Mouse (Mus musculus) liver, embryonic 14.5 days (tissue): Measurements from ENCODE around the gene Pced1b.

Source experiments
- CTCF ChIP-seq: IDR thresholded peaks from 2 replicates; pipeline ENCODE4 v1.5.1; 2016; ENCODE audit warnings: antibody characterized with exemption, low read depth, control low read depth
- EP300 ChIP-seq: IDR thresholded peaks from 2 replicates; pipeline ENCODE4 v1.6.1; 2016; ENCODE audit warnings: antibody characterized with exemption, low read depth

GRCm38 (mm10) chr15:97311211-97311610 lies 64.3 kb downstream of the Pced1b start:
- TF ChIP-seq EP300 (no peak), CTCF (no peak)
